Mouse (Mus musculus) embryonic fibroblast, embryonic 13.5 days (primary cell): Measurements from ENCODE around the gene Acvr1b. TPM values are rescaled to one million over a fixed set of nuclear protein-coding genes. Genes with fewer than 3 reads are reported as not detected.

Source experiments
- H3K27ac ChIP-seq: 2 replicates; pipeline ENCODE4 v1.5.1; 2012; ENCODE audit warnings: low read length, control low read depth, inconsistent platforms; ENCODE audit not compliant: insufficient read depth
- H3K4me1 ChIP-seq: 2 replicates; pipeline ENCODE4 v1.6.1; 2011; ENCODE audit warnings: low read length; ENCODE audit not compliant: control insufficient read depth, insufficient read depth
- H3K4me3 ChIP-seq: 2 replicates; pipeline ENCODE4 v1.5.1; 2011; ENCODE audit warnings: mild to moderate bottlenecking, control low read depth, low read length; ENCODE audit not compliant: insufficient read depth
- CTCF ChIP-seq: IDR thresholded peaks from 2 replicates; pipeline ENCODE4 v1.5.1; 2011; ENCODE audit warnings: mild to moderate bottlenecking, control low read depth, low read length, moderate library complexity, borderline replicate concordance; ENCODE audit not compliant: insufficient read depth
- POLR2A ChIP-seq: IDR thresholded peaks from 2 replicates; pipeline ENCODE4 v1.6.1; 2011; ENCODE audit warnings: low read depth, mild to moderate bottlenecking, control low read depth, low read length, moderate library complexity
- polyA plus RNA-seq: library from polyadenylated mRNA; stranded (reverse); fragments of >200 nt; gene quantifications from 2 replicates; pipeline ENCODE4 v1.2.4, GENCODE M21; 2011; ENCODE audit warnings: low read depth; ENCODE audit not compliant: missing spikeins, insufficient read length

The Acvr1b gene
- polyA plus RNA-seq = 8.8 and 9.7 TPM in 2 replicates

- H3K4me3 ChIP-seq = peak within 1 kb of the TSS; percentile 62
- no peak within 1 kb of the TSS for H3K27ac ChIP-seq
- TF ChIP-seq CTCF (no peak), POLR2A (peak; percentile 65)
- peaks cover 2% of the 10 kb centered on the region; the same call in 1 of the 2 replicates for H3K4me1 ChIP-seq
Measured at GRCm38 (mm10) chr15:101173421-101174211, at the start of gene Acvr1b. Acvr1b (plus strand) TSS chr15:101174067.

DNA sequence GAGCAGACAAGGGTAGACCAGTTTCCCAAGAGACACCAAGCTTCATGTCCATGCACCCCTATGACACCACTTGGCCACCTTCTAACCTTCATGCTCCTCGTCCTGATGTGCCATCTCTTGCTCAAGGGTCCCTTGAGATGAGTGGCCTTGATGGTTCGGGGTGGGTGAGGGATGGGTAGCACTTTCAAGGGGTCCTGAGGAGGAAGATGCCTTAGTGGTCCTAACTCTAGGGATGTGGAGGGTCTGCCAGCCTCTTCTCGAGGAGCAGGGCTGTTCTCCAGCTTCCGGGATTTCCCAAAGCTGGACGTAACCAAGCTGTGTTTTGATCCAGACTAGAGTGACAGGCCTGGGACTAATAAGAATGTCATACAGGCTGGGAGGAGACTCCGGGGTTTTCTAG lies 48.3 kb upstream of the Acvr1b start:
- no peak overlapping the region for H3K4me3 ChIP-seq
- no peak for TF ChIP-seq POLR2A
- TF ChIP-seq CTCF = no peak
- peaks cover 4% of the 10 kb centered on the region for H3K4me1 ChIP-seq
- H3K27ac ChIP-seq = no peak overlapping the region

DNA sequence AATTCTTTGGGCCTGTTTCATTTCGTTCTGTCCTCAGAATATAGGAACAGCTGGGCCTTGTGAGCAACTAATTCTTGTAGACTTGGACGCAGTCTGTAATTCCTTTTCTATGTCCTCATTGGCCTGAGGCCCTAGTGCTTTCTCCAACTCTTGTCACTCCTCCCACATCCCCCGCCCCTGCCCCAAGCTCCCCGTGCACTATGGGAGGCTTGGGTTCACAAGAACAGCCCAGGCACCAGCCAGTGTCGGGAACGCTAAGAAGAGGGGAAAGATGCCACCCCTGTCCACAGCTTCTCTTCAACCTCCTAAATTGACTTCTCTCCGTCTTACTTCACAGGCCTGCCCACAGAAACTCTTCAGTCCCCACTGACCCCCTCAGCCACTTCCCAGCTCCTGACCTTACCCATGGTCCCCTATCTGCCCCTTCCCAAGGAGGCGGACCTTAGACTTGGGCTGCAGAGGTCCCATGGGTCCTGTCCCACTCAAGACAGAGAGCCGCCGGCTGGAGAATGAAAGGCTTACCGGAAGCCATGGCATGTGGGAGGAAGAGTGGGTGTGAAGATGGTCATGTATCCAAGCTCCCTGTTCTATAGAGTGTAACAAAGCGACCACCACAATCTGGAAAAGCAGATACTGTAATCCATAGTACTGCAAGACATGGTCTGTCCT lies 46.9 kb upstream of the Acvr1b start:
- no peak for TF ChIP-seq CTCF
- TF ChIP-seq POLR2A = no peak
- peak overlapping the region; percentile 14; the same call in 1 of the 2 replicates for H3K27ac ChIP-seq

GRCm38 (mm10) chr15:101128181-101129089 lies 45.4 kb upstream of the Acvr1b start, which contains the start of gene Acvrl1:
Acvrl1 (plus strand) TSS chr15:101128522.
- Histone ChIP-seq H3K27ac (no peak within 1 kb of the TSS), H3K4me3 (peak within 1 kb of the TSS; percentile 25), H3K4me1 (peaks cover 5% of the 10 kb centered on the region)
- TF ChIP-seq CTCF (no peak), POLR2A (0 out of 2 replicates have a peak, but pooled peaks have one; percentile 42)

More for the DNA sequence above, 46.9 kb upstream of the Acvr1b start:
- Histone ChIP-seq H3K4me1 (peaks cover 4% of the 10 kb centered on the region), H3K4me3 (no peak overlapping the region)

GRCm38 (mm10) chr15:101129412-101129811 lies 44.5 kb upstream of the Acvr1b start:
- H3K4me1 ChIP-seq = peaks cover 5% of the 10 kb centered on the region
- no peak for TF ChIP-seq POLR2A
- no peak for TF ChIP-seq CTCF
- H3K4me3 ChIP-seq = peak overlapping the region; percentile 25; the same call in 1 of the 2 replicates
- H3K27ac ChIP-seq = no peak overlapping the region

GRCm38 (mm10) chr15:101131498-101131897 lies 42.4 kb upstream of the Acvr1b start:
- Histone ChIP-seq H3K4me1 (peaks cover 5% of the 10 kb centered on the region), H3K27ac (no peak overlapping the region), H3K4me3 (no peak overlapping the region)
- no peak for TF ChIP-seq POLR2A
- TF ChIP-seq CTCF = no peak

DNA sequence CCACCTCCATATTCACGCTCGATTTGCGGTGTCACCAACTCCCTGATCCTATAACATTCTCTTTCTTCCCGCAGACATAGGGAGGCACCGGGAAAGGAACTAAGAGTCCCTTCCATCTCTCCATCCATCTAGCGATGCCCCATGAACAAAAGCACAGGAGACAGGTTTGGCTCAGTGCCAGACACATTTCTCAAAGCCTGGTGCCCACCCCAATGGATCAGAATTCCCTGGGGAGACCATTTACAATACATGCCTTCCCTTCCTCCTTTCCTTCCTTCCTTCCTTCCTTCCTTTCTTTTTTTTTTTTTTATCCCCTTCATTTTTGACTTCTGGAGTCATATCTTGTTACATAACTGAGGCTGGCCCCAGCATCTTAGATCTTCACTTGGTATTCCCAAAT lies 41.8 kb upstream of the Acvr1b start:
- Histone ChIP-seq H3K4me1 (peaks cover 5% of the 10 kb centered on the region), H3K4me3 (no peak overlapping the region), H3K27ac (no peak overlapping the region)
- TF ChIP-seq POLR2A (no peak), CTCF (no peak)

DNA sequence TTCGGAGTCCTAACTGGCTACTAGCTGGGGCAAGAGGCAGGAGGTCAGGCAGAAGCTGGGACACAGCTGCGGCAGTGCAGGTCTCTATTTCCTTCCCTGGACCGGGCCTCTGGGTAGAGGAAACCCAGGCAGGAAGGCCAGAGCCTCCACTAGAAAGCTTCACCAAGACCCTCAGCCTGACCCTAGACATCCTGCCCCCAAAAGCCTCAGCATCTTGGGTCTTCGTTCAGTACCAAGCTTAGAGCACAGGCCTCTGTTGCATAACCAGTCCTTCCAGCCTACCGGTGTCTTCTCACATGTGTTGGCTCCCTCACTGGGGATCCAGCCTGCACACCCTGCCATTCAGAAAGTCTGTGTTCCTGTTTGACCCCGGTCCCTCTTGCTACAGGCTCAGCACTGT lies 41.1 kb upstream of the Acvr1b start:
- peaks cover 5% of the 10 kb centered on the region for H3K4me1 ChIP-seq
- H3K27ac ChIP-seq = no peak overlapping the region
- no peak for TF ChIP-seq CTCF
- TF ChIP-seq POLR2A = no peak
- no peak overlapping the region for H3K4me3 ChIP-seq

GRCm38 (mm10) chr15:101133993-101134704 lies 39.7 kb upstream of the Acvr1b start:
- no peak overlapping the region for H3K4me3 ChIP-seq
- H3K27ac ChIP-seq = no peak overlapping the region
- no peak for TF ChIP-seq CTCF
- TF ChIP-seq POLR2A = no peak
- peaks cover 5% of the 10 kb centered on the region for H3K4me1 ChIP-seq
